Mouse (Mus musculus) CH12.LX (cell line): ENCODE measurements around the gene Mrpl44. TPM values are rescaled to one million over a fixed set of nuclear protein-coding genes. Genes with fewer than 3 reads are reported as not detected.

Source experiments
- DNase-seq: peaks from one replicate; pipeline ENCODE4 v3.0.0-alpha.2; 2013; ENCODE audit errors: extremely low read depth
- H3K27ac ChIP-seq: 2 replicates; pipeline ENCODE4 v1.5.1; 2012; ENCODE audit warnings: low read depth, mild to moderate bottlenecking, control low read depth, moderate library complexity; ENCODE audit not compliant: insufficient read depth
- H3K27me3 ChIP-seq: replicated peaks from 2 replicates; pipeline ENCODE3; 2012; ENCODE audit warnings: inconsistent platforms
- H3K36me3 ChIP-seq, 2 experiments: replicated peaks in 1 of 2; 2 replicates each; pipeline versions ENCODE3 to v1.6.1; 2012; ENCODE audit warnings: inconsistent platforms in 1 of 2, low read length in 1 of 2, mild to moderate bottlenecking in 1 of 2, mixed read lengths in 1 of 2, moderate library complexity in 1 of 2; ENCODE audit not compliant: control insufficient read depth in 1 of 2, insufficient read depth in 1 of 2
- H3K4me1 ChIP-seq, 2 experiments: 2 replicates each; pipeline ENCODE4 v1.6.1; 2012; ENCODE audit warnings: inconsistent platforms in 1 of 2, moderate library complexity in 1 of 2; ENCODE audit not compliant: insufficient read depth in 2 of 2, control insufficient read depth in 1 of 2
- H3K4me2 ChIP-seq: 2 replicates; pipeline ENCODE4 v1.6.1; 2012; ENCODE audit warnings: low read depth, mild to moderate bottlenecking, control low read depth; ENCODE audit not compliant: poor library complexity, insufficient read depth, severe bottlenecking
- H3K4me3 ChIP-seq, 3 experiments: fragments of 150-350 bp in 1 of 3; sonication (generic) in 1 of 3; replicated peaks in 1 of 3; 2 replicates each; pipeline versions ENCODE3 to v1.5.1; 2011 to 2012; ENCODE audit warnings: low read depth in 2 of 3, low read length in 2 of 3, mild to moderate bottlenecking in 2 of 3, moderate library complexity in 2 of 3, control low read depth in 1 of 3, improper control_type of control experiment in 1 of 3, inconsistent platforms in 1 of 3, mixed read lengths in 1 of 3; ENCODE audit not compliant: poor library complexity in 1 of 3
- H3K79me2 ChIP-seq: replicated peaks from 2 replicates; pipeline ENCODE4 v1.6.1; 2012; ENCODE audit warnings: mild to moderate bottlenecking, moderate library complexity; ENCODE audit not compliant: control insufficient read depth, poor library complexity, insufficient read depth, severe bottlenecking; ENCODE audit errors: extremely low read depth
- H3K9ac ChIP-seq: 2 replicates; pipeline ENCODE4 v1.6.1; 2012; ENCODE audit warnings: low read depth, mild to moderate bottlenecking, control low read depth, moderate library complexity; ENCODE audit not compliant: insufficient read depth
- H3K9me3 ChIP-seq: replicated peaks from 2 replicates; pipeline ENCODE3; 2012; ENCODE audit warnings: low read length, inconsistent platforms, mixed read lengths
- BHLHE40 ChIP-seq: IDR thresholded peaks from 2 replicates; pipeline ENCODE4 v1.6.1; 2011; ENCODE audit warnings: mild to moderate bottlenecking, low read depth, low read length, improper control_type of control experiment
- CHD1 ChIP-seq: IDR thresholded peaks from 2 replicates; pipeline ENCODE4 v1.6.1; 2012; ENCODE audit warnings: low read depth, low read length, improper control_type of control experiment, inconsistent platforms
- CHD2 ChIP-seq: IDR thresholded peaks from 2 replicates; pipeline ENCODE4 v1.6.1; 2011; ENCODE audit warnings: low read length, improper control_type of control experiment
- CTCF ChIP-seq, 2 experiments: IDR thresholded peaks in 1 of 2; conservative IDR thresholded peaks in 1 of 2; 2 replicates each; pipeline ENCODE4 v1.5.1; 2011 to 2012; ENCODE audit warnings: low read depth in 2 of 2, low read length in 2 of 2, improper control_type of control experiment in 1 of 2, inconsistent platforms in 1 of 2, mild to moderate bottlenecking in 1 of 2, moderate library complexity in 1 of 2
- E2F4 ChIP-seq: IDR thresholded peaks from 2 replicates; pipeline ENCODE4 v1.6.1; 2011; ENCODE audit warnings: low read depth, low read length, improper control_type of control experiment; ENCODE audit not compliant: insufficient replicate concordance
- ELF1 ChIP-seq: IDR thresholded peaks from 2 replicates; pipeline ENCODE4 v1.6.1; 2014; ENCODE audit warnings: low read depth, mild to moderate bottlenecking, inconsistent platforms, low read length, improper control_type of control experiment
- ETS1 ChIP-seq: conservative IDR thresholded peaks from 2 replicates; pipeline ENCODE4 v1.6.1; 2012; ENCODE audit warnings: low read depth, mild to moderate bottlenecking, inconsistent platforms, low read length, improper control_type of control experiment, moderate library complexity
- GABPA ChIP-seq: IDR thresholded peaks from 2 replicates; pipeline ENCODE4 v1.6.1; 2012; ENCODE audit warnings: low read depth, low read length, improper control_type of control experiment, inconsistent platforms; ENCODE audit not compliant: insufficient replicate concordance
- HCFC1 ChIP-seq: IDR thresholded peaks from 2 replicates; pipeline ENCODE4 v1.6.1; 2012; ENCODE audit warnings: low read depth, mild to moderate bottlenecking, inconsistent platforms, low read length, improper control_type of control experiment
- IRF4 ChIP-seq: IDR thresholded peaks from 2 replicates; pipeline ENCODE4 v1.6.1; 2014; ENCODE audit warnings: low read depth, mild to moderate bottlenecking, inconsistent platforms, low read length, improper control_type of control experiment
- JUND ChIP-seq: conservative IDR thresholded peaks from 2 replicates; pipeline ENCODE4 v1.6.1; 2011; ENCODE audit warnings: low read depth, low read length, improper control_type of control experiment
- KAT2A ChIP-seq: IDR thresholded peaks from 2 replicates; pipeline ENCODE4 v1.6.1; 2012; ENCODE audit warnings: low read length, improper control_type of control experiment, inconsistent platforms; ENCODE audit not compliant: insufficient replicate concordance
- MAX ChIP-seq: IDR thresholded peaks from 2 replicates; pipeline ENCODE4 v1.6.1; 2011; ENCODE audit warnings: low read length, improper control_type of control experiment
- MAZ ChIP-seq: IDR thresholded peaks from 2 replicates; pipeline ENCODE4 v1.6.1; 2012; ENCODE audit warnings: low read depth, mild to moderate bottlenecking, inconsistent platforms, low read length, improper control_type of control experiment, moderate library complexity
- MEF2A ChIP-seq: IDR thresholded peaks from 2 replicates; pipeline ENCODE4 v1.6.1; 2014; ENCODE audit warnings: low read depth, mild to moderate bottlenecking, inconsistent platforms, low read length, improper control_type of control experiment, borderline replicate concordance
- MXI1 ChIP-seq: IDR thresholded peaks from 2 replicates; pipeline ENCODE4 v1.6.1; 2011; ENCODE audit warnings: mild to moderate bottlenecking, low read depth, low read length, improper control_type of control experiment
- MYC ChIP-seq: IDR thresholded peaks from 2 replicates; pipeline ENCODE4 v1.6.1; 2011; ENCODE audit warnings: low read depth, mild to moderate bottlenecking, improper control_type of control experiment, low read length
- NELFE ChIP-seq: IDR thresholded peaks from 2 replicates; pipeline ENCODE4 v1.6.1; 2011; ENCODE audit warnings: low read depth, low read length, improper control_type of control experiment
- NRF1 ChIP-seq: IDR thresholded peaks from 2 replicates; pipeline ENCODE4 v1.6.1; 2014; ENCODE audit warnings: low read depth, mild to moderate bottlenecking, inconsistent platforms, low read length, improper control_type of control experiment, moderate library complexity
- PAX5 ChIP-seq: IDR thresholded peaks from 2 replicates; pipeline ENCODE4 v1.6.1; 2012; ENCODE audit warnings: low read length, inconsistent platforms, mixed read lengths
- POLR2A ChIP-seq: IDR thresholded peaks from 2 replicates; pipeline ENCODE4 v1.6.1; 2011; ENCODE audit warnings: low read depth, mild to moderate bottlenecking, improper control_type of control experiment, low read length
- POLR2AphosphoS2 ChIP-seq: IDR thresholded peaks from 2 replicates; pipeline ENCODE4 v1.6.1; 2011; ENCODE audit warnings: low read depth, low read length, improper control_type of control experiment
- RAD21 ChIP-seq: IDR thresholded peaks from 2 replicates; pipeline ENCODE4 v1.6.1; 2011; ENCODE audit warnings: low read depth, mild to moderate bottlenecking, low read length, improper control_type of control experiment, moderate library complexity
- SIN3A ChIP-seq: IDR thresholded peaks from 2 replicates; pipeline ENCODE4 v1.6.1; 2012; ENCODE audit warnings: low read length, improper control_type of control experiment, inconsistent platforms
- SMC3 ChIP-seq: IDR thresholded peaks from 2 replicates; pipeline ENCODE4 v1.6.1; 2011; ENCODE audit warnings: low read depth, low read length, improper control_type of control experiment
- TBP ChIP-seq: conservative IDR thresholded peaks from 2 replicates; pipeline ENCODE4 v1.6.1; 2011; ENCODE audit warnings: low read depth, low read length, improper control_type of control experiment
- TCF12 ChIP-seq: IDR thresholded peaks from 2 replicates; pipeline ENCODE4 v1.6.1; 2014; ENCODE audit warnings: low read depth, mild to moderate bottlenecking, inconsistent platforms, low read length, improper control_type of control experiment
- UBTF ChIP-seq: IDR thresholded peaks from 2 replicates; pipeline ENCODE4 v1.6.1; 2012; ENCODE audit warnings: low read depth, mild to moderate bottlenecking, inconsistent platforms, low read length, improper control_type of control experiment, moderate library complexity
- USF1 ChIP-seq: IDR thresholded peaks from 2 replicates; pipeline ENCODE4 v1.6.1; 2014; ENCODE audit warnings: low read depth, mild to moderate bottlenecking, inconsistent platforms, low read length, improper control_type of control experiment
- ZKSCAN1 ChIP-seq: IDR thresholded peaks from 2 replicates; pipeline ENCODE4 v1.6.1; 2012; ENCODE audit warnings: low read depth, inconsistent platforms, low read length, improper control_type of control experiment, borderline replicate concordance
- ZMIZ1 ChIP-seq: IDR thresholded peaks from 2 replicates; pipeline ENCODE4 v1.6.1; 2012; ENCODE audit warnings: low read depth, mild to moderate bottlenecking, inconsistent platforms, low read length, improper control_type of control experiment
- ZNF384 ChIP-seq: IDR thresholded peaks from 2 replicates; pipeline ENCODE4 v1.6.1; 2012; ENCODE audit warnings: low read depth, low read length, improper control_type of control experiment, inconsistent platforms
- dilution Hi-C: fragments of 300-500 bp; cut with MboI; formaldehyde crosslinking; loops from 2 replicates; pipeline ENCODE4 v1.14.3; 2020; ENCODE audit warnings: low sequenced_read_pairs; ENCODE audit not compliant: extremely low pct_unique_long_range_greater_than_20kb, extremely low pct_ligation_motif_present
- in situ Hi-C: fragments of 300-500 bp; cut with MboI; formaldehyde crosslinking; loops from 3 replicates; pipeline ENCODE4 v1.14.3; 2019; ENCODE audit warnings: low sequenced_read_pairs, low pct_ligation_motif_present, low pct_unique_long_range_greater_than_20kb, mixed read lengths
- polyA plus RNA-seq: library from polyadenylated mRNA; unstranded; fragments of >175 nt; gene quantifications from 2 replicates; pipeline ENCODE4 v1.2.1, GENCODE M21; 2012; ENCODE audit warnings: low read depth; ENCODE audit not compliant: insufficient read length
- total RNA-seq, 2 experiments: library from RNA; depleted of rRNA; stranded (reverse); fragments of 300-350 nt in 1 of 2; fragments of >200 nt in 1 of 2; gene quantifications; 2 replicates each; pipeline ENCODE4 v1.2.3; 2012 to 2014

Gene Mrpl44
- total and polyA plus RNA-seq, 3 experiments: 63.7 to 129 (median 84.3) TPM

GRCm38 (mm10) chr1:79761106-79761916, 14.5 kb upstream of the Mrpl44 start:
- peak; percentile 46 for TF ChIP-seq NRF1
- no peak for TF ChIP-seq E2F4
- no peak for TF ChIP-seq SMC3
- TF ChIP-seq ETS1: peak; percentile 50; the same call in 1 of the 2 replicates
- no peak; the same call in 1 of the 2 replicates for TF ChIP-seq MAX
- TF ChIP-seq ZKSCAN1: no peak
- peak; percentile 56 for TF ChIP-seq HCFC1
- TF ChIP-seq POLR2A: peak; percentile 64; the same call in 1 of the 2 replicates
- TF ChIP-seq PAX5: no peak
- no peak for TF ChIP-seq CHD2
- no peak for TF ChIP-seq GABPA
- TF ChIP-seq BHLHE40: peak; percentile 48
- peak; percentile 46; the same call in 1 of the 2 replicates for TF ChIP-seq MEF2A
- no peak for TF ChIP-seq KAT2A
- TF ChIP-seq MYC: no peak; the same call in 1 of the 2 replicates
- TF ChIP-seq MAZ: no peak
- no peak; the same call in 1 of the 2 replicates for TF ChIP-seq UBTF
- no peak for TF ChIP-seq ZNF384
- no peak for TF ChIP-seq RAD21
- TF ChIP-seq POLR2AphosphoS2: no peak
- TF ChIP-seq JUND: no peak
- no peak; a peak in 1 of 4 replicates for TF ChIP-seq CTCF (conservative IDR thresholded peaks at IDR 0.05 in 1 of 2, IDR thresholded peaks at IDR 0.05 in 1 of 2; ENCODE audit: low read depth in 2 of 2, low read length in 2 of 2)
- TF ChIP-seq MXI1: peak; percentile 100
- TF ChIP-seq ELF1: peak; percentile 86
- peak; percentile 100 for TF ChIP-seq SIN3A
- no peak for TF ChIP-seq TBP
- peak; percentile 74 for TF ChIP-seq TCF12
- peak; percentile 58 for TF ChIP-seq NELFE
- TF ChIP-seq USF1: peak; percentile 81
- no peak for TF ChIP-seq ZMIZ1
- TF ChIP-seq IRF4: 0 out of 2 replicates have a peak, but pooled peaks have one; percentile 3
- no peak for TF ChIP-seq CHD1
- DNase-seq: peak; percentile 81
- no peaks in the 10 kb centered on the region for H3K27me3 ChIP-seq
- peak overlapping the region; percentile 77 for H3K4me2 ChIP-seq
- peaks cover 38% of the 10 kb centered on the region for H3K79me2 ChIP-seq
- H3K9ac ChIP-seq: peak overlapping the region; percentile 89
- peak overlapping the region; percentile 87 to 99 (median 96) for H3K4me3 ChIP-seq
- H3K36me3 ChIP-seq: peaks cover 2 to 10% of the 10 kb centered on the region in 2 experiments
- peaks cover 12 to 69% of the 10 kb centered on the region in 2 experiments for H3K4me1 ChIP-seq
- peak overlapping the region; percentile 53 for H3K27ac ChIP-seq
- no peaks in the 10 kb centered on the region for H3K9me3 ChIP-seq
- dilution Hi-C loops (no loop called here), in situ Hi-C loops (loop anchor here (25.0 kb wide), 1 partner anchor 726 kb away; no protein-coding TSS in a partner anchor)
